Mouse (Mus musculus) limb, embryonic 15.5 days (tissue): Measurements from ENCODE around the gene Ndufa4l2. TPM values are rescaled to one million over a fixed set of nuclear protein-coding genes. Genes with fewer than 3 reads are reported as not detected.

Experiments
- ATAC-seq: fragments of 200-750 bp; cut with Nextera tagmentation; 2 replicates; pipeline ENCODE4 v1.8.0; 2017; ENCODE audit warnings: low read depth, moderate TSS enrichment; ENCODE audit not compliant: insufficient number of reproducible peaks, low FRiP score, low TSS enrichment
- H3K27ac ChIP-seq: fragments of 300-500 bp; sonication (generic); 2 replicates; pipeline ENCODE4 v1.5.1; 2015; ENCODE audit warnings: moderate library complexity, mild to moderate bottlenecking, inconsistent platforms
- H3K27me3 ChIP-seq: fragments of 300-500 bp; sonication (generic); 2 replicates; pipeline ENCODE4 v1.6.1; 2015; ENCODE audit warnings: inconsistent platforms
- H3K36me3 ChIP-seq: fragments of 300-500 bp; sonication (generic); 2 replicates; pipeline ENCODE4 v1.6.1; 2015; ENCODE audit warnings: inconsistent platforms
- H3K4me1 ChIP-seq: fragments of 300-500 bp; sonication (generic); 2 replicates; pipeline ENCODE4 v1.6.1; 2015; ENCODE audit warnings: inconsistent platforms
- H3K4me2 ChIP-seq: fragments of 300-500 bp; sonication (generic); 2 replicates; pipeline ENCODE4 v1.6.1; 2015; ENCODE audit warnings: mild to moderate bottlenecking, inconsistent platforms
- H3K4me3 ChIP-seq: fragments of 300-500 bp; sonication (generic); 2 replicates; pipeline ENCODE4 v1.5.1; 2015; ENCODE audit warnings: mild to moderate bottlenecking, inconsistent platforms
- H3K9ac ChIP-seq: fragments of 300-500 bp; sonication (generic); 2 replicates; pipeline ENCODE4 v1.6.1; 2015; ENCODE audit warnings: inconsistent platforms
- H3K9me3 ChIP-seq: fragments of 300-500 bp; sonication (generic); 2 replicates; pipeline ENCODE4 v1.6.1; 2016; ENCODE audit warnings: inconsistent platforms
- WGBS: fragments of 180-500 bp; shearing (Covaris S2); methylation state at CpG from one replicate; pipeline ENCODE4 v1.1.7; 2015; 5-methylcytosine and 5-hydroxymethylcytosine counted together
- polyA plus RNA-seq: library from polyadenylated mRNA; unstranded; fragments of >200 nt; fragmentation: Nextera tagmentation; extraction: Ambion mirVana; gene quantifications from 2 replicates; pipeline ENCODE4 v1.2.1, GENCODE M21; 2015

Gene Ndufa4l2
- 328 and 370 TPM in 2 replicates for polyA plus RNA-seq

- peak within 1 kb of the TSS; percentile 50 for H3K4me3 ChIP-seq
- H3K9ac ChIP-seq = no peak within 1 kb of the TSS
- 12% methylated on average over 6 of the region's 6 CpGs for WGBS
- H3K36me3 ChIP-seq = peaks cover 26% of the 10 kb centered on the region
- H3K4me1 ChIP-seq = peaks cover 77% of the 10 kb centered on the region
- H3K9me3 ChIP-seq = no peaks in the 10 kb centered on the region
- peaks cover 52% of the 10 kb centered on the region for H3K27me3 ChIP-seq
- peak within 1 kb of the TSS; percentile 48 for H3K27ac ChIP-seq
- ATAC-seq = no peak
- H3K4me2 ChIP-seq = peak within 1 kb of the TSS; percentile 97
Measured at GRCm38 (mm10) chr10:127514764-127515163, at the start of gene Ndufa4l2. TSS of gene Ndufa4l2 (plus strand) at chr10:127514967.

- H3K36me3 ChIP-seq = peaks cover 68% of the 10 kb centered on the region
- H3K27ac ChIP-seq = no peak overlapping the region
- H3K9ac ChIP-seq = no peak overlapping the region
- no peaks in the 10 kb centered on the region for H3K27me3 ChIP-seq
- no peak overlapping the region for H3K4me2 ChIP-seq
- ATAC-seq = no peak
- 61% methylated on average over 15 of the region's 15 CpGs for WGBS
- no peak overlapping the region for H3K4me3 ChIP-seq
- peaks cover 5% of the 10 kb centered on the region; the same call in 1 of the 2 replicates for H3K4me1 ChIP-seq
- no peaks in the 10 kb centered on the region for H3K9me3 ChIP-seq
Measured at GRCm38 (mm10) chr10:127471281-127471988, 43.3 kb upstream of the Ndufa4l2 start.

GRCm38 (mm10) chr10:127472722-127473121 is 42.0 kb upstream of the Ndufa4l2 start:
- H3K4me2 ChIP-seq = no peak overlapping the region
- ATAC-seq = no peak
- H3K4me3 ChIP-seq = no peak overlapping the region
- H3K27me3 ChIP-seq = no peaks in the 10 kb centered on the region
- H3K4me1 ChIP-seq = peaks cover 5% of the 10 kb centered on the region; the same call in 1 of the 2 replicates
- WGBS = 81% methylated on average over 9 of the region's 9 CpGs
- H3K9me3 ChIP-seq = no peaks in the 10 kb centered on the region
- no peak overlapping the region for H3K9ac ChIP-seq
- peaks cover 73% of the 10 kb centered on the region for H3K36me3 ChIP-seq
- no peak overlapping the region for H3K27ac ChIP-seq

GRCm38 (mm10) chr10:127475175-127475574 is 39.6 kb upstream of the Ndufa4l2 start:
- H3K4me2 ChIP-seq = no peak overlapping the region
- no peaks in the 10 kb centered on the region for H3K9me3 ChIP-seq
- 93% methylated on average over 4 of the region's 4 CpGs for WGBS
- H3K4me3 ChIP-seq = no peak overlapping the region
- H3K27me3 ChIP-seq = no peaks in the 10 kb centered on the region
- peaks cover 58% of the 10 kb centered on the region for H3K36me3 ChIP-seq
- H3K9ac ChIP-seq = no peak overlapping the region
- no peak overlapping the region for H3K27ac ChIP-seq
- H3K4me1 ChIP-seq = peaks cover 5% of the 10 kb centered on the region; the same call in 1 of the 2 replicates
- ATAC-seq = no peak

- no peak for ATAC-seq
- Histone ChIP-seq H3K4me2 (no peak overlapping the region), H3K9ac (no peak overlapping the region), H3K4me3 (no peak overlapping the region), H3K9me3 (no peaks in the 10 kb centered on the region), H3K36me3 (peaks cover 67% of the 10 kb centered on the region), H3K27me3 (no peaks in the 10 kb centered on the region), H3K27ac (no peak overlapping the region), H3K4me1 (0 out of 2 replicates have a peak, but pooled peaks cover 2% of the 10 kb centered on the region)
- 86% methylated on average over 3 of the region's 3 CpGs for WGBS
Measured at GRCm38 (mm10) chr10:127476541-127476940, 38.2 kb upstream of the Ndufa4l2 start.

GRCm38 (mm10) chr10:127477301-127477700 is 37.5 kb upstream of the Ndufa4l2 start:
- Histone ChIP-seq H3K4me2 (no peak overlapping the region), H3K27ac (no peak overlapping the region), H3K4me1 (no peaks in the 10 kb centered on the region), H3K4me3 (no peak overlapping the region), H3K36me3 (peaks cover 70% of the 10 kb centered on the region), H3K27me3 (no peaks in the 10 kb centered on the region), H3K9ac (no peak overlapping the region), H3K9me3 (no peaks in the 10 kb centered on the region)
- no peak for ATAC-seq
- WGBS = 80% methylated on average over 7 of the region's 7 CpGs

GRCm38 (mm10) chr10:127479131-127479530 is 35.6 kb upstream of the Ndufa4l2 start:
- H3K4me2 ChIP-seq = no peak overlapping the region
- H3K9me3 ChIP-seq = no peaks in the 10 kb centered on the region
- H3K36me3 ChIP-seq = peaks cover 69% of the 10 kb centered on the region
- ATAC-seq = no peak
- H3K4me1 ChIP-seq = no peaks in the 10 kb centered on the region
- H3K9ac ChIP-seq = no peak overlapping the region
- WGBS = 91% methylated on average over 4 of the region's 4 CpGs
- no peak overlapping the region for H3K4me3 ChIP-seq
- no peak overlapping the region for H3K27ac ChIP-seq
- H3K27me3 ChIP-seq = no peaks in the 10 kb centered on the region

GRCm38 (mm10) chr10:127480833-127481813 is 33.6 kb upstream of the Ndufa4l2 start:
- Histone ChIP-seq H3K27me3 (no peaks in the 10 kb centered on the region), H3K27ac (no peak overlapping the region), H3K4me2 (no peak overlapping the region), H3K4me1 (no peaks in the 10 kb centered on the region), H3K36me3 (peaks cover 74% of the 10 kb centered on the region), H3K9me3 (no peaks in the 10 kb centered on the region), H3K4me3 (no peak overlapping the region), H3K9ac (no peak overlapping the region)
- WGBS = 86% methylated on average over 19 of the region's 19 CpGs
- no peak for ATAC-seq

- H3K36me3 ChIP-seq = peaks cover 88% of the 10 kb centered on the region
- no peak for ATAC-seq
Measured at GRCm38 (mm10) chr10:127485235-127485634, 29.5 kb upstream of the Ndufa4l2 start.

GRCm38 (mm10) chr10:127488856-127489255 is 25.9 kb upstream of the Ndufa4l2 start:
- Histone ChIP-seq H3K4me2 (no peak overlapping the region), H3K4me1 (no peaks in the 10 kb centered on the region; the same call in 1 of the 2 replicates), H3K27ac (no peak overlapping the region), H3K9me3 (no peaks in the 10 kb centered on the region), H3K4me3 (no peak overlapping the region), H3K27me3 (no peaks in the 10 kb centered on the region), H3K36me3 (peaks cover 85% of the 10 kb centered on the region), H3K9ac (no peak overlapping the region)
- WGBS = 82% methylated on average over 7 of the region's 7 CpGs
- no peak for ATAC-seq

More at GRCm38 (mm10) chr10:127485235-127485634, 29.5 kb upstream of the Ndufa4l2 start:
- H3K27ac ChIP-seq = no peak overlapping the region
- H3K4me1 ChIP-seq = no peaks in the 10 kb centered on the region; the same call in 1 of the 2 replicates
- H3K9ac ChIP-seq = no peak overlapping the region
- no peak overlapping the region for H3K4me2 ChIP-seq
- no peaks in the 10 kb centered on the region for H3K27me3 ChIP-seq
- H3K9me3 ChIP-seq = no peaks in the 10 kb centered on the region
- no peak overlapping the region for H3K4me3 ChIP-seq
- WGBS = 86% methylated on average over 10 of the region's 10 CpGs

- H3K4me3 ChIP-seq = no peak overlapping the region
- no peak overlapping the region for H3K27ac ChIP-seq
- ATAC-seq = no peak; the same call in 1 of the 2 replicates
- H3K4me1 ChIP-seq = no peaks in the 10 kb centered on the region; the same call in 1 of the 2 replicates
- no peak overlapping the region for H3K4me2 ChIP-seq
- H3K36me3 ChIP-seq = peaks cover 84% of the 10 kb centered on the region
- H3K27me3 ChIP-seq = no peaks in the 10 kb centered on the region
- WGBS = 72% methylated on average over 18 of the region's 18 CpGs
- H3K9ac ChIP-seq = no peak overlapping the region
- H3K9me3 ChIP-seq = no peaks in the 10 kb centered on the region
Measured at GRCm38 (mm10) chr10:127490160-127491127, 24.3 kb upstream of the Ndufa4l2 start.
